Mouse (Mus musculus) embryo, embryonic 11.5 days (tissue): ENCODE data around the gene Atp6v0a4.

ENCODE experiments used
- DNase-seq: peaks from one replicate; pipeline ENCODE4 v3.0.0-alpha.2; 2012; ENCODE audit warnings: low read depth, low spot score

Atp6v0a4 gene

GRCm38 (mm10) chr6:38125462-38125861 lies 1.1 kb upstream of the Atp6v0a4 start:
- no peak for DNase-seq

DNA sequence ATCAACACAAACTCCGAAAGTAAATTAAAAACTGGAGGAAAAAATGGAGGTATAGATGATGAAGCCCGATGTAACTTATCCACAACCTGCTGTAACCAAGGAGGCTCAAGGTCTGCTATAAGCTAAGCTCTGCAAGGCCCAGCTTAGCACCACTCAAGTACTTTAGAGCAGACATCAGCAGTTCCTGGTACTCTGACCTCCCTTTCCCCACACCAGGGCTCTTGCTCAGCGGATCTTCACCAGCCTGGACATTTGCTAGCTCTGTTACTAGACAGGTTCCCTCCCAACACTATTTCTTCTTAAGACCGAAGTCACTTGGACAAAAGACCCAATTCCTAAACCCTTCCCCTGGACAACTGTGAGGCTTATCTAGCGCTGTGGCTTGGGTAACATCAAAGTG lies 496 bp upstream of the Atp6v0a4 start:
- no peak for DNase-seq

GRCm38 (mm10) chr6:38123471-38124206 lies 747 bp downstream of the Atp6v0a4 start:
- DNase-seq: no peak

- no peak for DNase-seq
These were observed 1.6 kb downstream of the Atp6v0a4 start for GRCm38 (mm10) chr6:38122791-38123190.

- no peak for DNase-seq
These were observed 2.5 kb downstream of the Atp6v0a4 start for GRCm38 (mm10) chr6:38121843-38122242.

DNA sequence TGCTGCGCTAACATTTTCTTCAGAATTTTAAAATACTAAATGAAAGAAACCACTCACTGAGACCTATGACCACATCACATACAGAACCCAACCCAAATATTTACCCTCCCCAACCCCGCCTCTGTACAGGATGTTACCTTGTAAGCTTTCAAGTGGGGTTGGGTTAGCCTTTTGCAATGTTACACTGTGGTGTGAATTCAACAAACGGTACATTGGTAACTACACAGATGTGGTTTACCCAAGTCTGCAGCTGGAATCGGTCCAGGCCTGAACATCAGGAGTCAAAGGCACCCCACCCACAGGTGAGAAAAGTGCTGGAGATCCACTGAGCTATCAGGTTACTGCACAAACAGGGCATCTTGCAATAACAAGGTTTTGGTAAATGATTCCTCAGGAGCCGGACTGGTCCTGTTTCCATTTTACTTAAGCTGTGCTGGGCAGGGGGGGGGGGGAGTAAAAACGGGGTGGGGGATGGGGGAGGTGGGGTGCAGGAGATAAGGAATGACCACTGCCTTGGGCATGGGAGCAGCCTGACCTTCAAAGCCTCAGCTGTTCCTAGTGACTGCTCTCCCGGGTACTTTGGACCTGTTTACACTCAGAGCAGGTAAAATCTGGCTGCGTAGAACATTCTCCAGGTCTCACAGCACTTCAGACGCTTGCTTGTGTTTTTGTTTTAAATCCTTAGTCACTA lies 3.6 kb downstream of the Atp6v0a4 start:
- no peak for DNase-seq

- DNase-seq: no peak
These were observed 6.0 kb downstream of the Atp6v0a4 start for GRCm38 (mm10) chr6:38118341-38118740.

- DNase-seq: no peak
These were observed 8.1 kb downstream of the Atp6v0a4 start for GRCm38 (mm10) chr6:38116107-38116770.

DNA sequence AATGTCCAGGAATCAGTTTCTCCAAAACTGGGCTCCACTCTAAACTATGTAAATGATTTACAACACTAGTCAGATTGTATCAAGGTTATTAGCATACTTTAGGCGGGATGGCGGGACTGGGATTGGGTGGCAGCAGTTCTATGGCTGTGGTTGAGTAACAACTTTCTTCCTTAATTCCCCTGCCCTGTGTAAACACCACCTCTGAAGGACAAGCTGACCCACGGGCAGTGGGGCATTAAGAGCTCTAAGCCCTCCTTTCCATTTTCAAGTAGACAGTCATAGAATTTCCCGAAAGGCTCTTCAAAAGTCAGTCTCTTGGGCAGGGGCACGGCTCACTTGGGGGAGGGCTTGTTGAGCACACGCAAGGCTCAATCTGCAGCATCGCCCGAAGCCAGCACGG lies 13.5 kb downstream of the Atp6v0a4 start:
- no peak for DNase-seq

GRCm38 (mm10) chr6:38109871-38110270 lies 14.5 kb downstream of the Atp6v0a4 start:
- DNase-seq: no peak

- DNase-seq: no peak
These were observed 15.1 kb downstream of the Atp6v0a4 start, which contains the start of gene Tmem213 for GRCm38 (mm10) chr6:38109160-38109795. Tmem213 (plus strand) TSS chr6:38109255.

DNA sequence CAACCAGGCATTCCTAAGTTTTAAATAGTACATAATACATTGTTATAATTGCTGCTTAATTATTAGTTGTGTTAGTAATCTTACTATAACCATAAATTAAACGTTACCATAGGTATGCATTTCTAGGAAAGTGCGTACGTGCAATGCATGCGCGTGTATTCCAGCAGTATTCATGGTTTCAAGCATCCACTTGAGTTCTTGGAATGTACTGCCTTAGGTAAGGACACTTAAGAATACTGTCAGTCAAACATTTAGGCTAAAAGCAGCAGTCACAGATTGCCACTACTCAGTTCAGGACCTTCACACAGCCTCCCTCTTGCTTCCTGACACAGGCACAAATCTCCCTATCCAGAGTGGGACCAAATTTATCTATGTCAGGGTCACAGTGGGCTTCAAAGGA lies 15.9 kb downstream of the Atp6v0a4 start:
- DNase-seq: no peak

DNA sequence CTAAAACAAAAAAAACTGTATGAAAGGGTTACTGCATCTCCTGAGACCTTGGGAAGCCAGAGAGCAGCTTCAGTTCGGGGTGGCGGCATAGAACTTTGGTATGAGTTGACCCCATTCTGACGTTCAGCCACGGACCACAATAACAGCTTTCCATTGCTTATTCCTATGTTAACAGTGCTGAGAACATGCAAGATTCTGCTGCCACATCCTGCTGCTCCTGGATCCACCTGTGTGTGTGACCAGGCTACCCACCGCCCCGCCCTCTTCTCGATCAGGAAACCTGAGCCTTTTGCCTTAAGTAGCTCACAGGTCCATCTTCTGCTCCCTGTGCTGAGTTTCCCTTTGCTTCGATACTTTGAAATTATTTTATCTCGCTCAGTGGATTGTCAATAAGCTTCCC lies 18.5 kb downstream of the Atp6v0a4 start:
- no peak for DNase-seq

DNA sequence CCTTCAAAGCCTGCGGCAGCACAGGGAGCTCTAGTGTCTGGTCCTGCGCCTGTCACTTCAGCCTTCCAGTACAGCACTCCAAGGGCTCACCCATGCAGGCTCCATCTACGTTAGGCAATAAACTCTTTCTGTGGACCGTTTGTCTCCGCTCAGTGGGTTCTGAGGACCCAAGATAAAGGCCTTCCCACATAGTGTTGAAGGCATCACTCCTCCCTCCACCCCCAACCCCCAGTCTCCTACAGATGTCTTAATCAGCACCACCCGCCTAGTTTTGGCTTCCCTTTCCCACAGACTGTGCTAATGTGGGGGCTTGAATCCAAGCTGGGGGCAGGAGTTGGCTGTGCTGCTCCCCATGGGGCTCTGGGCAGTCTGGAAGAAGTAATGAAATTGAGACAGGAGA lies 20.6 kb downstream of the Atp6v0a4 start:
- no peak for DNase-seq

- no peak for DNase-seq
These were observed 22.1 kb downstream of the Atp6v0a4 start for GRCm38 (mm10) chr6:38102216-38102795.

DNA sequence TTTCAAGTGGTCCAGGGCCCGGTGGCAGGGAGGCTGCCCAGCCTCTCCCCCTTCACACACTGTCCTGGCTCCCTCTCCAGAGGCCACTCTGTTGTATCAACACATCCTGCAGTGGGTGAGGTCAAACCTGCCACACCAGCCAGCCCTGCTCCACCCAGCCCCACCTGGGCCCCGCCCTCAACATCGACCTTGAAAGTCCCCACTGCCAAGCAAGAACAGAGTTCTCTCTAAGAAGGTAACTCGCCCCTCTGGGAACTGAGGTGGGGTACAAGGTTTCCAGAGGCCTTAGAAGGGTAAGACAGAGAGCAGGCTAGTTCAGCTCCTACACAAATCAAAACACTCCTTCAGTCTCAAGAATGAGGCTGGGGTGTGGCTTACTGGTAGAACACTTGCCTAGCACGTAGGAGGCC lies 27.4 kb downstream of the Atp6v0a4 start:
- no peak for DNase-seq

DNA sequence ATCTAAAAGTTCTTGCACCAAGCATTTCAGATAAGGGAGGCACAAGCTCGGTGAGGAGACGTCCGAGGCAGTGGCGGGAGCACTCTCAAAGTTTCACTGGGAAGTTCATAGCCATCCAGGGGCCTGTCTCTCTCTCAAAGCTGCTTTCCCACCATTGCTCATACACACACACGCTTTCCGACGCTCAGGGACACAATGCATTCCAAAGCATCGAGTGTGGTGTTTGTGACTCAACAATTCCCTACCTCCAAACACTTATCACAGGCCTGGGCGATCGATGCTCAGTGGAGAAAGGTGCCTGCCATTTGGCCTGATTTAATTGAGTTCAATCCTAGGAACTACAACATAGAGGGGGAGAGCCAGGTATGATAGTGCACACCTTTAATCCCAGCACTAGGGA lies 29.7 kb downstream of the Atp6v0a4 start:
- DNase-seq: no peak

DNA sequence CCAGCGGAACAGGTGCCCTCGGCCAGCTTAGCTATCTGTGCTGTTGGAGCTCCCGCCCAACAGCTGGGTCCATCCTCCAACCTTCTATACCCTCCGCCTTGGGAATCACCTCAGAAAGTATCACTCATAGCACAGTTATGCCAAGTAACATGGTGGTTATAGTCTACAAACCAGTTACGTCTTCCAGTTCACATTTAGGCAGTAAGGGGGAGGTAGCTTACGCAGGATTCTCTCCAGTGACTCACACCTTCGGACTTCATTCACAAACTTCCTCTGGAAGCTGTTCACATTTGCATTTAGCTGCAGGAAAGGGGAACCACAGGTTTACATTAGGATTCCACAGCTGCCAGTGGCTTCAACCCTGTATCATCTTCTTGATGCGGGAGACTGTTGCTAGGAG lies 31.8 kb downstream of the Atp6v0a4 start:
- no peak for DNase-seq

- DNase-seq: no peak
These were observed 37.0 kb downstream of the Atp6v0a4 start for GRCm38 (mm10) chr6:38087242-38088026.

- DNase-seq: no peak
These were observed 41.2 kb downstream of the Atp6v0a4 start for GRCm38 (mm10) chr6:38083204-38083603.

DNA sequence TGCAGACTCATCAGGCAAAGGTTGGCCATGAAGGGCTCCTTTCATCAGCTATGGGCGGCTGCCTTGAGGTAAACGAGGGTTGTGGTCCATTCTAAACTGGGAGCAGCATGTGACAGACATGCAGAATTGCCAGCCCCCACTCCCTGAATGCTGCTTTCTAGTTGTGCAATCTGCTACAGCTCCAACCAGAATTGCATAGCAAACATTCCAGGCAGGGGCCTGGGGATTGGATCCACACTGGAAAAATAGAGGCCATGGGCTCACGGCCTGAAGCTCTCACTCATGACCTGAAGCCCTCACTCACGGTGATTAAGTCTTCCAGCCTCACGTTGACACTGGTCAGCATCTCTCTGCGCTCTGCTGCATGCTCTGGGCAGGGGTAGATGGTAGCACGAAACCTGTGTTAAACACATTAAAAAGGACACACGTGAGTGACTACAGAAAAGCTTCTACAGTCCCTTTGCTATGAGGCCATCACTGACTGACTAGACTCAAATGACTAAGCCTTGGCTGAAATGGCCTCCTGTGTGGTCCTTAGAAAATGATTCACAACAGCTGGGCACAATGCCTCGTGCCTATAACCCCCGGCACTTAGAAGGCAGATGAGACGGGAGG lies 42.6 kb downstream of the Atp6v0a4 start:
- DNase-seq: no peak
